Mouse (Mus musculus) thymus, adult 2 months (tissue): ENCODE data around the gene Rapgef3.

Source experiments
- CTCF ChIP-seq: fragments of 200-500 bp; IDR thresholded peaks from 2 replicates; pipeline ENCODE4 v1.5.1; 2012; ENCODE audit warnings: mild to moderate bottlenecking, control low read depth, low read length, moderate library complexity, borderline replicate concordance; ENCODE audit not compliant: control insufficient read depth, poor library complexity, insufficient read depth; ENCODE audit errors: extremely low read depth
- POLR2A ChIP-seq: fragments of 200-500 bp; IDR thresholded peaks from 2 replicates; pipeline ENCODE4 v1.6.1; 2012; ENCODE audit warnings: mild to moderate bottlenecking, low read length, control low read depth, moderate library complexity; ENCODE audit not compliant: control insufficient read depth, poor library complexity, insufficient read depth; ENCODE audit errors: extremely low read depth

DNA sequence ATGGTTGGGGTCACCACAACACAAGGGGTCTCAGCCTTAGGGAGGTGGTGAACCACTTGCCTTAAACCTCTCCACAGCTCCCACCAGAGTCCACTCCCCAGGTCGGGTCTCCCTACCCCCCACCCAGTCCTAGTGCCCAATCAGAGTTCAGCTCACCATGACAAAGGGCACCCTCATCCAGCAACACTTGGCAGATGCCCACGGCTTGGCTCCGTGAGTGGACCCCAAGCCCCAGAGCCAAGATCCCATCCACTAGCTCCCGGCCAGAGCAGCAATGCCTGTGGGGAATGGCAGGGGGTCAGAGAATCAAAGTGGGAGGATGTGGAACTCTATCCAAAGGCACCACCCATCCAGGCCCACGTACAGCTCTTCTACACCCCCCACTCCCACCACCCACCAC lies 6.8 kb downstream of the Rapgef3 start:
- TF ChIP-seq CTCF (no peak), POLR2A (no peak)
